Mouse (Mus musculus) hindbrain, embryonic 10.5 days (tissue): Measurements from ENCODE around the gene Pja2. TPM values are rescaled to one million over a fixed set of nuclear protein-coding genes. Genes with fewer than 3 reads are reported as not detected.
A peak's percentile ranks its signal among the peaks of the same experiment; 100 is the strongest.
"Not testable (repeated sequence)": the region's sequence is repeated elsewhere in the genome, so short reads cannot be mapped to it uniquely, and the experiment has no call there.

Experiments used
- DNase-seq: peaks from one replicate; pipeline ENCODE4 v3.0.0-alpha.2; 2017; ENCODE audit warnings: low spot score
- H3K27ac ChIP-seq: fragments of 300-500 bp; sonication (generic); 2 replicates; pipeline ENCODE4 v1.5.1; 2016; ENCODE audit warnings: mild to moderate bottlenecking, moderate library complexity
- H3K27me3 ChIP-seq: fragments of 300-500 bp; sonication (generic); 2 replicates; pipeline ENCODE4 v1.6.1; 2016; ENCODE audit warnings: mild to moderate bottlenecking; ENCODE audit not compliant: poor library complexity, insufficient read depth, severe bottlenecking
- H3K36me3 ChIP-seq: fragments of 300-500 bp; sonication (generic); 2 replicates; pipeline ENCODE4 v1.6.1; 2016; ENCODE audit warnings: mild to moderate bottlenecking, moderate library complexity
- H3K4me1 ChIP-seq: fragments of 300-500 bp; sonication (generic); replicated peaks from 2 replicates; pipeline ENCODE4 v1.6.1; 2016; ENCODE audit warnings: mild to moderate bottlenecking
- H3K4me3 ChIP-seq: fragments of 300-500 bp; sonication (generic); 2 replicates; pipeline ENCODE4 v1.5.1; 2016; ENCODE audit warnings: mild to moderate bottlenecking, moderate library complexity
- H3K9me3 ChIP-seq: fragments of 300-500 bp; sonication (generic); 2 replicates; pipeline ENCODE4 v1.6.1; 2016; ENCODE audit warnings: mild to moderate bottlenecking, moderate library complexity
- WGBS: fragments of 180-500 bp; shearing (Covaris S2); methylation state at CpG from one replicate; pipeline ENCODE4 v1.1.7; 2016; 5-methylcytosine and 5-hydroxymethylcytosine counted together
- polyA plus RNA-seq: library from polyadenylated mRNA; unstranded; fragments of >200 nt; fragmentation: Nextera tagmentation; extraction: Ambion mirVana; gene quantifications from 2 replicates; pipeline ENCODE4 v1.2.1, GENCODE M21; 2016

The Pja2 gene
- polyA plus RNA-seq, 1 experiment from 2014 or later, result 61.1 TPM

GRCm38 (mm10) chr17:64274341-64275105 lies 57.2 kb downstream of the Pja2 start:
- Histone ChIP-seq H3K27me3 (no peaks in the 10 kb centered on the region), H3K36me3 (peaks cover 17% of the 10 kb centered on the region), H3K4me3 (no peak overlapping the region), H3K4me1 (no peaks in the 10 kb centered on the region), H3K9me3 (no peaks in the 10 kb centered on the region), H3K27ac (no peak overlapping the region)
- WGBS, result 95% methylated on average over 10 of the region's 10 CpGs
- DNase-seq, result no peak

DNA sequence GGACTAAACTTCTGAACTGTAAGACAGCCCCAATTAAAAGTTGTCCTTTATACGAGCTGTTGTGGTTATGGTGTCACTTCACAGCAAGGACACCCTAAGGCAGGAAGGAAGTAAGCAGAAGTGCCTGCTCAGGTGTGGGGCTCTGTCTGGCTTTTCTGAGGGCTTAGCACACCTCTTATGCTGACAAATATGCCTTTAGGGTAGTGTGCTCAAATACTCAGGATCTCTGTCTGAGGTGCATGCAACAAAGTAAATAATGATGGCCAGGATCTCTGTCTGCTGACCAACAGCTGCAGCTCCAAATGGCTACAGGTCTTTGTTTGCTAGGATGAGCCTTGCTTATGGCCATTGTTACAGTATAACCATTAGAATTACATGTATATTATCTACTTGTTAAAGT lies 71.1 kb downstream of the Pja2 start:
- 84% methylated on average over 1 of the region's 1 CpGs for WGBS
- no peaks in the 10 kb centered on the region for H3K4me1 ChIP-seq
- no peaks in the 10 kb centered on the region for H3K27me3 ChIP-seq
- no peaks in the 10 kb centered on the region for H3K36me3 ChIP-seq
- H3K27ac ChIP-seq, result no peak overlapping the region
- H3K9me3 ChIP-seq, result 0 out of 2 replicates have a peak, but pooled peaks cover 3% of the 10 kb centered on the region
- H3K4me3 ChIP-seq, result no peak overlapping the region
- no peak for DNase-seq

- WGBS, result 80% methylated on average over 3 of the region's 3 CpGs
- H3K36me3 ChIP-seq, result no peaks in the 10 kb centered on the region
Observed at GRCm38 (mm10) chr17:64248246-64248645, 83.5 kb downstream of the Pja2 start.

GRCm38 (mm10) chr17:64242898-64243297 lies 88.8 kb downstream of the Pja2 start:
- no peak overlapping the region for H3K27ac ChIP-seq
- 76% methylated on average over 12 of the region's 12 CpGs for WGBS
- no peaks in the 10 kb centered on the region for H3K9me3 ChIP-seq
- peak; percentile 8 for DNase-seq
- H3K27me3 ChIP-seq, result no peaks in the 10 kb centered on the region
- 0 out of 2 replicates have a peak, but pooled peaks cover 5% of the 10 kb centered on the region for H3K4me1 ChIP-seq
- H3K4me3 ChIP-seq, result no peak overlapping the region
- no peaks in the 10 kb centered on the region for H3K36me3 ChIP-seq

More at GRCm38 (mm10) chr17:64248246-64248645, 83.5 kb downstream of the Pja2 start:
- DNase-seq, result no peak
- no peaks in the 10 kb centered on the region for H3K4me1 ChIP-seq
- no peaks in the 10 kb centered on the region for H3K9me3 ChIP-seq
- H3K27ac ChIP-seq, result no peak overlapping the region
- no peaks in the 10 kb centered on the region for H3K27me3 ChIP-seq
- no peak overlapping the region for H3K4me3 ChIP-seq

GRCm38 (mm10) chr17:64242310-64242859 lies 89.3 kb downstream of the Pja2 start:
- H3K9me3 ChIP-seq, result no peaks in the 10 kb centered on the region
- H3K27me3 ChIP-seq, result no peaks in the 10 kb centered on the region
- DNase-seq, result no peak
- no peak overlapping the region for H3K27ac ChIP-seq
- H3K36me3 ChIP-seq, result no peaks in the 10 kb centered on the region
- WGBS, result 68% methylated on average over 9 of the region's 9 CpGs
- no peak overlapping the region for H3K4me3 ChIP-seq
- 0 out of 2 replicates have a peak, but pooled peaks cover 5% of the 10 kb centered on the region for H3K4me1 ChIP-seq

- DNase-seq, result no peak
- no peaks in the 10 kb centered on the region for H3K9me3 ChIP-seq
- H3K4me1 ChIP-seq, result 0 out of 2 replicates have a peak, but pooled peaks cover 5% of the 10 kb centered on the region
- no peak overlapping the region for H3K4me3 ChIP-seq
- H3K36me3 ChIP-seq, result no peaks in the 10 kb centered on the region
- 81% methylated on average over 11 of the region's 11 CpGs for WGBS
- no peaks in the 10 kb centered on the region for H3K27me3 ChIP-seq
- H3K27ac ChIP-seq, result no peak overlapping the region
Observed at GRCm38 (mm10) chr17:64241544-64242292, 90.0 kb downstream of the Pja2 start.

GRCm38 (mm10) chr17:64232134-64232533 lies 99.6 kb downstream of the Pja2 start:
- no peak for DNase-seq
- Histone ChIP-seq H3K9me3 (no peaks in the 10 kb centered on the region), H3K27ac (no peak overlapping the region), H3K4me3 (no peak overlapping the region), H3K27me3 (no peaks in the 10 kb centered on the region), H3K36me3 (no peaks in the 10 kb centered on the region), H3K4me1 (no peaks in the 10 kb centered on the region)
- 83% methylated on average over 4 of the region's 4 CpGs for WGBS

DNA sequence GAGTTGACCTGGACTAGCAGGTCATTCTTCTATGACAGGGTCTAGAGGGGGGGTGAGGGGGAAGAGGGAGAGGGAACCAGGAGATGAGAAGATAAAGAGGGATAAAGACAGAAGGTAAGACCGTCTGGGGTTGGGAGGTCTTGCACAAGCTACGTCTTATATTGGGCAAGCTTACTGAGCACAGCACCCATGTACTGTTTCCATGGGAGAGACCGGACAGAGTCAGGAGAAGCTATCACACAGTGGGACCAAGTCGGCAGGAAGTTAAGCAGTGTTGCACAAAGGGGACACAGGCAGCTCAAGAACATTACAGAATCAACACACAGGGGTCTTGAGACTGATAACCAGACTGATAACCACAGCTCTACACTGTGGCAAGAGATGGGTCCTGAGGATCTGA lies 100.1 kb downstream of the Pja2 start:
- not testable (repeated sequence) for H3K4me1 ChIP-seq, H3K27ac ChIP-seq, H3K27me3 ChIP-seq, H3K9me3 ChIP-seq, DNase-seq, H3K4me3 ChIP-seq, H3K36me3 ChIP-seq
- 91% methylated on average over 4 of the region's 4 CpGs for WGBS

- no peak for DNase-seq
- H3K27me3 ChIP-seq, result no peaks in the 10 kb centered on the region
- H3K27ac ChIP-seq, result no peak overlapping the region
- H3K9me3 ChIP-seq, result no peaks in the 10 kb centered on the region
- H3K4me1 ChIP-seq, result no peaks in the 10 kb centered on the region
- 77% methylated on average over 8 of the region's 8 CpGs for WGBS
- H3K4me3 ChIP-seq, result no peak overlapping the region
- no peaks in the 10 kb centered on the region for H3K36me3 ChIP-seq
Observed at GRCm38 (mm10) chr17:64231172-64231571, 100.5 kb downstream of the Pja2 start.
